Mouse (Mus musculus): Measurements from ENCODE around the gene Exph5.

DNA sequence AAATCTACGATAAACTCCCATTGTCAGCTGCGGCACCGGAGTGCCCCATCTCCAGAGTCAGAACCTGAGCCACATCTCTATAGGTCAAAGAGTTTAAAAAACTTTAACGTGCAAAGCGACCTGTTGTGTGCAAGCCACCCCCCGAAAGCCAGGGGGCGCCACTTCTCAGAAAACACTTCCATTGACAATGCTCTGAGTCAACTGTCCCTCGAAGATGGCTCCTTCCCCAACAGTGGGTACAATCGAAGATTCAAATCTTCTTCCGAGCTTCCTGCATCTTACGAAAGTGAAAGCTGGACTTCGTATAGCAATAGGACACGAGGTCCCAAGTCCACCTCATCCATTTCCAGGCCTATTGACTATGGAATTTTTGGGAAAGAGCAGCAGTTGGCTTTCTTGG lies 75.3 kb downstream of the Exph5 start:
- TF ChIP-seq EP300 (IDR thresholded peaks at IDR 0.05; ENCODE audit: low read depth) (no peak), CTCF (IDR thresholded peaks at IDR 0.05; ENCODE audit: low read depth) (peak; percentile 55)
